Mouse (Mus musculus): ENCODE measurements around the gene Fkbp15.

DNA sequence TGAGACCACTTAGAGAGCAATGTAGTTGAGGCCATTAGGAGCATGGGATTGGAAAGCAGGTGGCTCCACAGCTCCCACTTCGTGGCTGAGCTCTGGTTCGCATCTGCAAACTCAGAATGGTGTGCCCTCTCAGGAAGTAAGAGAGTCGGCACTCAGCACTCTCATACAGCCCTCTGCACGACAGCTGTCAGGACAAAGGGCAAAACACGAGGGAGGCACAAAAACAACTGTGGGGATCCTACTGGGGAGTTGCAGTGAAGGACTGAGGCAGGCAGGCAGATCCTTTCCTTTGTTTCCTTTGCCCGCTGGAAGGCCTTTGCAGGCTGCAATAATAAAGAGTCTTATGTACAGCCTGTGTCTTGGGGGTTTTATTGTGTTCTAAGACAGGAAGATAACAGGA is 33.1 kb upstream of the Fkbp15 start:
- no peak for TF ChIP-seq CHD2 (IDR thresholded peaks at IDR 0.05; ENCODE audit: low read depth, low read length)
- no peak for TF ChIP-seq MAFK (IDR thresholded peaks at IDR 0.05; ENCODE audit: insufficient read depth, low read depth, low read length)
- no peak for TF ChIP-seq ZC3H11A (IDR thresholded peaks at IDR 0.05; ENCODE audit: borderline replicate concordance, low read depth, low read length)
- no peak for TF ChIP-seq ZNF384 (IDR thresholded peaks at IDR 0.05; ENCODE audit: low read depth, low read length)
